Mouse (Mus musculus): ENCODE data around the gene Mok.

Mok gene

DNA sequence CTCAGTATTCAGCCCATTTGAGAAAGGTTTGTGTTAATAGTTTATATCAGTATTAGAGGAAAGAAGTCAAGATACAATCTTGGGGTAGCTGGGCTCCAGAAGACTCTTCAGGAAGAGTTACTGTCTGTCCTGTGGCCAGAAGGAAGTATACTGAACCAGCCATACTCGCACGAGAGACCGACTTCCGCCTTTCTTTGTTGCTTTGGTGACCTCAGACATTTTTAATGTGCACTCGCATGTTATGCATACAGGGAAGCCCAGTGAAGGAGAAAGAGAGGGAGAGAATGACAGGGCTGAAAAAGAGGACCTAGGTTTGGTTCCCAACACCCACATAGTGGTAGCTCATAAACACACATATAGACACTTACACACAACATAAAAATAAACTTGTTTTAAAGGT lies 76.2 kb downstream of the Mok start:
- DNase-seq: no peak

- no peak for DNase-seq
These were observed 78.4 kb downstream of the Mok start for GRCm38 (mm10) chr12:110762321-110762720.

DNA sequence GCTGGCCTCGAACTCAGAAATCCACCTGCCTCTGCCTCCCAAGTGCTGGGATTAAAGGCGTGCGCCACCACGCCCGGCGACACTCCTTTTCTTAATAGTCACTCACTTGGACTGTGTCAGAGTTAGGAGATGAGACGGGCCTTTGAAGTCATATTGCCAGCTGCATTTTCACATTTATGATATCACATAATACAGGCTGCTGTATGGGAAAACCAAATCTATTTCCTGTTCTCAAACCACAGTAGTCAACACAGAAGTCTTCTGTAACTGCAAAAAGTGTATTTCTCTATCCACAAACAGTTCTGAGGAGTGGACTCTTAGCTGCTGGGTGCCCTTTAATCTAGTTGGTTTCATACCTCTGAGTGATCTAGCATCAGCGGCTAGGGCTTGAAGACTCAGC lies 81.8 kb downstream of the Mok start:
- no peak for DNase-seq
